Mouse (Mus musculus) liver, postnatal 0 days (tissue): ENCODE measurements at regions not wholly inside any gene's neighbourhood (a gene's known extent, or its start where the extent isn't known, plus 50 kb on each side); places are given as distances from the start of the nearest gene placed in this dataset. TPM values are rescaled to one million over a fixed set of nuclear protein-coding genes. Genes with fewer than 3 reads are reported as not detected.

ENCODE experiments used
- ATAC-seq: fragments of 200-750 bp; cut with Nextera tagmentation; 2 replicates; pipeline ENCODE4 v1.8.0; 2017; ENCODE audit warnings: mild to moderate bottlenecking, moderate library complexity
- DNase-seq: peaks from one replicate; pipeline ENCODE4 v3.0.0-alpha.2; 2016
- H3K27ac ChIP-seq: fragments of 300-500 bp; sonication (generic); 2 replicates; pipeline ENCODE4 v1.5.1; 2014; ENCODE audit warnings: antibody characterized with exemption, moderate library complexity, mild to moderate bottlenecking, low read depth
- H3K27me3 ChIP-seq: fragments of 300-500 bp; sonication (generic); 2 replicates; pipeline ENCODE4 v1.6.1; 2014; ENCODE audit warnings: low read length, control low read depth, mixed read lengths; ENCODE audit not compliant: insufficient read depth
- H3K36me3 ChIP-seq: fragments of 300-500 bp; sonication (generic); replicated peaks from 2 replicates; pipeline ENCODE4 v1.6.1; 2014; ENCODE audit warnings: mild to moderate bottlenecking, control low read depth, low read length, moderate library complexity, mixed read lengths; ENCODE audit not compliant: insufficient read depth
- H3K4me1 ChIP-seq: fragments of 300-500 bp; sonication (generic); 2 replicates; pipeline ENCODE4 v1.6.1; 2014; ENCODE audit warnings: antibody characterized with exemption, mild to moderate bottlenecking, control low read depth; ENCODE audit not compliant: insufficient read depth
- H3K4me2 ChIP-seq: fragments of 300-500 bp; sonication (generic); 2 replicates; pipeline ENCODE4 v1.6.1; 2014; ENCODE audit warnings: low read depth, mild to moderate bottlenecking, low read length, moderate library complexity, mixed read lengths
- H3K4me3 ChIP-seq: fragments of 300-500 bp; sonication (generic); 2 replicates; pipeline ENCODE4 v1.5.1; 2014; ENCODE audit warnings: low read depth, low read length
- H3K9ac ChIP-seq: fragments of 300-500 bp; sonication (generic); replicated peaks from 2 replicates; pipeline ENCODE4 v1.6.1; 2014; ENCODE audit warnings: mild to moderate bottlenecking, moderate library complexity
- H3K9me3 ChIP-seq: fragments of 300-500 bp; sonication (generic); 2 replicates; pipeline ENCODE4 v1.6.1; 2016; ENCODE audit warnings: mild to moderate bottlenecking, control low read depth, low read length, mixed read lengths
- CTCF ChIP-seq: sonication (generic); IDR thresholded peaks from 2 replicates; pipeline ENCODE4 v1.5.1; 2016; ENCODE audit warnings: antibody characterized with exemption, low read depth
- EP300 ChIP-seq: IDR thresholded peaks from 2 replicates; pipeline ENCODE4 v1.6.1; 2016; ENCODE audit warnings: antibody characterized with exemption, low read depth, mild to moderate bottlenecking
- WGBS: fragments of 180-500 bp; shearing (Covaris S2); extraction: QIAGEN DNeasy Blood & Tissue Kit; methylation state at CpG from one replicate; pipeline ENCODE4 v1.1.7; 2014; ENCODE audit not compliant: insufficient replicate concordance; 5-methylcytosine and 5-hydroxymethylcytosine counted together
- microRNA-seq: library from miRNA; unstranded; fragments of <30 nt; microRNA quantifications from one replicate; pipeline ENCODE4, GENCODE M21; 2016

DNA sequence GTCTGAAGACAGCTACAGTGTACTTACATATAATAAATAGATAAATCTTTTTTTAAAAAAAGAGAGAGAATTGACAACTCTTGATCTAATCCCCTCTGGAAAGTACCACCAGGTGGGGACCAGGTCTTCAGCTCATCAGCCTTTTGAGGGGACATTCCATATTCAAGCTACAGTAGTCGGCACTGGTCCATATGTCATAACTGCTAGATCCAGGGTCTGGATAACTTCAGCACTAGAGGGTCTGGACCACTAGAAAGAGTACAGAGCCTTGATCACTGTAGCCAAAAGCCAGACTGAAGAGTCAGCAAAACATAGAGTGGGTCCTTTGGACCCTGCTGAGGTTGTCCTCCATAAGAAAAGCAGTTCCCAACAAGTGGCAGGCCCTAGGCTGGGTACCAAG is 106.4 kb upstream of the Tshz3 start:
- ATAC-seq (no peak), DNase-seq (no peak)
- H3K4me2 ChIP-seq = no peak overlapping the region
- no peaks in the 10 kb centered on the region for H3K4me1 ChIP-seq
- no peaks in the 10 kb centered on the region for H3K36me3 ChIP-seq
- no peaks in the 10 kb centered on the region for H3K27me3 ChIP-seq
- H3K9ac ChIP-seq = no peak overlapping the region
- no peak overlapping the region for H3K27ac ChIP-seq
- no peaks in the 10 kb centered on the region for H3K9me3 ChIP-seq
- TF ChIP-seq CTCF (no peak), EP300 (no peak)
- 85% methylated on average over 1 of the region's 1 CpGs for WGBS
- no peak overlapping the region for H3K4me3 ChIP-seq

DNA sequence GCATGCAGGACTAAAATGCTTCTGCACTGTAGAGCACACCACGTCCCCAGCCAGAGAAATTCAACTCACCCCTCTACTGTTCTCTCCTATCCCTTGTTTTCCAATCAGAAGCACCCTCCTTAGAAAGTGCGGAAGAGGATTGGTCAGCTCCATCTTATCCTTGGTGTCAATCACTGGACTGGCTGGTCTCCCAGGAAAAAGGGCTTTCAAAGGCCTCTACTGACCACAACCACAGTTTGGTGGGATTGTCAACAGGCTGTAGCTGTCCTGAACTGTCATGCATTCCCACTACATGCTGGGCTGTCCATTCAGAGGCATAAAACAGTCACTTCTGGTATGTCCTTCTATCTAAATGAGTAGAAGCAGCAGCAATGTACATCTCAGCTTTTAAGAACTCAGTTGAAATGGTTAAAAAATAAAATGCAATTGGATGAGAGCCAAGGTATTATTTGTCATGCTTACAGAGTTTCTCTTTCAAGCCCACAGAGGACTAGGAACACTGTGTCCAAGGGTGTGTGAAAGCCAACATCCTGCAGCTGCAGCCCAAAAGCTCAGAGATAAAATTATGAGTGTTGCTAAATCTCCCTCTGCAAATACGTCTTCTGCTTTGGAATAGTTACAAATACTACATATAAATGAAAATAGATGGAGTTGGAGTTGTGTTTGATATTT is 101.2 kb upstream of the Tshz3 start:
- TF ChIP-seq CTCF (no peak), EP300 (no peak)
- Histone ChIP-seq H3K27ac (no peak overlapping the region), H3K9me3 (no peaks in the 10 kb centered on the region), H3K4me3 (no peak overlapping the region), H3K9ac (no peak overlapping the region), H3K36me3 (no peaks in the 10 kb centered on the region), H3K4me1 (no peaks in the 10 kb centered on the region), H3K27me3 (no peaks in the 10 kb centered on the region), H3K4me2 (no peak overlapping the region)
- DNase-seq (no peak), ATAC-seq (no peak)
- WGBS = 68% methylated on average over 3 of the region's 3 CpGs

DNA sequence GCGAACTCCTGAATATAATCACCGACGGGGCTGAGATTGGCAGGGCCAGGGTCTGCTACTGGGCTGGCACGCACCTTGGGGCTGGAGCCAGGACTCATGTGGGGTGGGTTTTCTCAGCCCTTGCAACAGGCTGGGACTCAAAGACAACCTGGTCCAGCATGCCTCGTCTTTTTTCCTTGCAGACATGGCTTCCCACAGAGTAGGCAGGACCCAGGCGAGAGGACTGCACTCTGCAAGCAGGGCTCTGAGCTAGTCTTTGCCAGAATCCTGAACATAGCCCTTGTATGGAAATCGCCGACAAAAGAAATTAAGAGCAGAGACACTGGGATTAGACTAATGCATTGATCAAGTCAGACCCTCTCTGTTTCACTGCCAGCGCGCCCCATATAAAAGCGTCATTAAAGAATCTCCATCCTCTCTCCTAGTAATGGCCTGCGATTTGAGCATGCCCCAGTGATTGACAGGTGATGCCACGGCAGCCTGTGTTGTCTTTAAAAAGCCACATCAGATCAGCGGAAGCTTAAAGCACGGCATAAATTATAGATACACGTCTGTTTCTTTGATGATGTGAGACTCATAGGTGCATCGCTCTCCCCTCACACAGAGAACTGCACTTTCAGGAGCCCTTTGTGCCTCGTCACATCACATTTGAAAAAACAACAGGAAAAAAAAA is 92.8 kb upstream of the Tshz3 start:
- Histone ChIP-seq H3K27me3 (no peaks in the 10 kb centered on the region), H3K4me3 (no peak overlapping the region), H3K4me2 (no peak overlapping the region), H3K27ac (no peak overlapping the region), H3K4me1 (no peaks in the 10 kb centered on the region), H3K9me3 (no peaks in the 10 kb centered on the region), H3K36me3 (no peaks in the 10 kb centered on the region), H3K9ac (no peak overlapping the region)
- no peak for TF ChIP-seq CTCF
- TF ChIP-seq EP300 = no peak
- ATAC-seq (no peak), DNase-seq (no peak)
- 78% methylated on average over 18 of the region's 18 CpGs for WGBS

DNA sequence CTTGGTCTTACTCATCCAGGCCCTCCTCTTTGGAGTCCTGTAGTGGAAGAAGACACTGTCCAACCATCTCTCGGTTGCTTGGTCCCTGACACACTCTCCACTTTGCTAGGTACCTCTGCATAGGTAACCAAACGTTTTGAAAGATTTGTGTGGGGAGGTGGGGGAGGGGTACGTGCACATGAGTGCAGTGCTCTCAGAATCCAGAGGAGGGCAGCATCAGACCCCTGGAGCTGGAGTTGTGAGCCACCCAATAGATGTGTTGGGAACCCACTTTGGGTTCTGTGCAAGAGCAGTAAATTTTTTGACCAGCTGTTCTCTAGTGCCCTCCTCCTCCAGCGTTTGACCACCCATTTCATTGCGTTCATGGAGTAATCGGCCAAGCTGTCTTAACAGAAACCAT is 77.7 kb upstream of the Tshz3 start:
- ATAC-seq (no peak), DNase-seq (no peak)
- no peak overlapping the region for H3K9ac ChIP-seq
- H3K4me3 ChIP-seq = no peak overlapping the region
- H3K4me2 ChIP-seq = no peak overlapping the region
- H3K27ac ChIP-seq = no peak overlapping the region
- H3K36me3 ChIP-seq = no peaks in the 10 kb centered on the region
- H3K4me1 ChIP-seq = no peaks in the 10 kb centered on the region
- H3K9me3 ChIP-seq = no peaks in the 10 kb centered on the region
- 53% methylated on average over 6 of the region's 6 CpGs for WGBS
- no peaks in the 10 kb centered on the region for H3K27me3 ChIP-seq
- TF ChIP-seq CTCF (peak; percentile 23; the same call in 1 of the 2 replicates), EP300 (no peak)

DNA sequence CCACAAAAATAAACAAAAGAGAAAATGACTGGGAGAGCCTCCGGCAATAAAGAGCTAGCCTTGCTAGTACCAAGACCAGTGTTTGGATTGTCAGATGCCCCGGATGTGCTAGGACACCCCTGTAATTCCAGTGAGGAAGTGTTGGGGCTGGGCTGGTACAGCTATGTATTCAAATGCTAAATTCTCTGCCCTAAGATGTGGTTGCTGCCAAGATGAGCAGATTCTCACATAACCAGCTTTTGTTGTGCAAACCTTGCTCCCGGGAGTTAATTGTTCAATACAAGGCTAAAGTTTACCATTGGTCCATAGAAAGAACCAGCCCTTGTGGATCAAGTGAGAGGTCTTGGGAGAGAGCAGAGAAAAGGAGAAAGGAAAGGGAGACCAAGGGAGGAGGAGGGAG is 53.7 kb upstream of the Tshz3 start:
- Histone ChIP-seq H3K9me3 (no peaks in the 10 kb centered on the region), H3K4me3 (no peak overlapping the region), H3K4me2 (no peak overlapping the region), H3K36me3 (no peaks in the 10 kb centered on the region), H3K27me3 (no peaks in the 10 kb centered on the region), H3K4me1 (no peaks in the 10 kb centered on the region), H3K9ac (no peak overlapping the region), H3K27ac (no peak overlapping the region)
- TF ChIP-seq EP300 = no peak
- TF ChIP-seq CTCF = no peak
- DNase-seq (no peak), ATAC-seq (no peak)
- WGBS = 47% methylated on average over 3 of the region's 3 CpGs

Small RNA genes lying in the stretch of these regions (microRNA-seq; reads per million reads assigned to microRNA genes)
- not detected for gene Gm25247
